Mouse (Mus musculus) hindbrain, embryonic 14.5 days (tissue): ENCODE measurements around the gene Srsf1. TPM values are rescaled to one million over a fixed set of nuclear protein-coding genes. Genes with fewer than 3 reads are reported as not detected.
A peak's percentile ranks its signal among the peaks of the same experiment; 100 is the strongest.

Source experiments
- ATAC-seq: fragments of 200-750 bp; cut with Nextera tagmentation; 2 replicates; pipeline ENCODE4 v1.8.0; 2017; ENCODE audit warnings: moderate number of reproducible peaks, mild to moderate bottlenecking, moderate TSS enrichment, moderate library complexity; ENCODE audit not compliant: low FRiP score
- DNase-seq: peaks from one replicate; pipeline ENCODE4 v3.0.0-alpha.2; 2015; ENCODE audit warnings: low spot score
- H3K27ac ChIP-seq: fragments of 300-500 bp; sonication (generic); 2 replicates; pipeline ENCODE4 v1.5.1; 2014; ENCODE audit warnings: mild to moderate bottlenecking, moderate library complexity
- H3K27me3 ChIP-seq: fragments of 300-500 bp; sonication (generic); 2 replicates; pipeline ENCODE4 v1.6.1; 2014; ENCODE audit warnings: mild to moderate bottlenecking, low read length, mixed read lengths; ENCODE audit not compliant: control insufficient read depth, insufficient read depth
- H3K36me3 ChIP-seq: fragments of 300-500 bp; sonication (generic); replicated peaks from 2 replicates; pipeline ENCODE4 v1.6.1; 2014; ENCODE audit not compliant: control insufficient read depth, insufficient read depth
- H3K4me1 ChIP-seq: fragments of 300-500 bp; sonication (generic); replicated peaks from 2 replicates; pipeline ENCODE4 v1.6.1; 2014; ENCODE audit warnings: antibody characterized with exemption, low read length, mixed read lengths; ENCODE audit not compliant: control insufficient read depth, insufficient read depth
- H3K4me2 ChIP-seq: fragments of 300-500 bp; sonication (generic); replicated peaks from 2 replicates; pipeline ENCODE4 v1.6.1; 2014; ENCODE audit warnings: mild to moderate bottlenecking, moderate library complexity
- H3K4me3 ChIP-seq: fragments of 300-500 bp; sonication (generic); replicated peaks from 2 replicates; pipeline ENCODE4 v1.5.1; 2014; ENCODE audit warnings: mild to moderate bottlenecking, low read length
- H3K9ac ChIP-seq: fragments of 300-500 bp; sonication (generic); 2 replicates; pipeline ENCODE4 v1.6.1; 2014
- H3K9me3 ChIP-seq: fragments of 300-500 bp; sonication (generic); 2 replicates; pipeline ENCODE4 v1.6.1; 2016; ENCODE audit warnings: low read length; ENCODE audit not compliant: control insufficient read depth
- WGBS: fragments of 180-500 bp; shearing (Covaris S2); extraction: QIAGEN DNeasy Blood & Tissue Kit; methylation state at CpG from one replicate; pipeline ENCODE4 v1.1.7; 2014; 5-methylcytosine and 5-hydroxymethylcytosine counted together
- polyA plus RNA-seq: library from polyadenylated mRNA; unstranded; fragments of >200 nt; fragmentation: Nextera tagmentation; extraction: Ambion mirVana; gene quantifications from 2 replicates; pipeline ENCODE4 v1.2.1, GENCODE M21; 2014

The Srsf1 gene
- polyA plus RNA-seq, 1 experiment from 2014 or later, result 252 TPM

- WGBS, result 82% methylated on average over 14 of the region's 14 CpGs
- DNase-seq (no peak), ATAC-seq (no peak)
- H3K36me3 ChIP-seq, result peaks cover 52% of the 10 kb centered on the region
- peaks cover 47% of the 10 kb centered on the region for H3K4me1 ChIP-seq
- H3K4me3 ChIP-seq, result no peak overlapping the region
- H3K9ac ChIP-seq, result no peak overlapping the region
- no peak overlapping the region for H3K27ac ChIP-seq
- H3K4me2 ChIP-seq, result no peak overlapping the region
- no peaks in the 10 kb centered on the region for H3K27me3 ChIP-seq
- H3K9me3 ChIP-seq, result no peaks in the 10 kb centered on the region
Observed at GRCm38 (mm10) chr11:88073343-88073875, 26.2 kb downstream of the Srsf1 start.

DNA sequence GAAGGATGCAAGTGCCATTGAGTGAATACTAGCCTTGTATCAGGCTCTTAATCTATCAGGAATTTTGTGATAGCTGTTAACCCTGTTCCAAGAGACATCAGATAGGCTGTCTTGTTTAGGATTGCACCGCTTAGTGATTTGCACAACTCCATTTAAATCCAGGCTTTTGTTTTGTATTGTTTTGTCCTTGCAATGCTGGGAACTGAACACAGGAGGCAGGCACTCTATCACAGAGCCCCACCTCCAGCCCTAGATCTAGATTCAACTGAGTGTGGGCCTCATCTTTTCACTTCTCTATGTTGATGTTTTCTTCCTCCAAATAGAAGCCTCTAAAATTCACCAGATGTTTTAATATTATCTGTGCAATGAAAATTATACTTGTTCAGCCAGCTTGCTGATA lies 28.5 kb downstream of the Srsf1 start:
- peaks cover 75% of the 10 kb centered on the region for H3K36me3 ChIP-seq
- H3K4me3 ChIP-seq, result no peak overlapping the region
- WGBS, result 19% methylated on average over 1 of the region's 1 CpGs
- H3K27ac ChIP-seq, result no peak overlapping the region
- no peak overlapping the region for H3K9ac ChIP-seq
- ATAC-seq (no peak), DNase-seq (no peak)
- H3K4me1 ChIP-seq, result peaks cover 33% of the 10 kb centered on the region
- H3K4me2 ChIP-seq, result no peak overlapping the region
- no peaks in the 10 kb centered on the region for H3K27me3 ChIP-seq
- no peaks in the 10 kb centered on the region for H3K9me3 ChIP-seq

DNA sequence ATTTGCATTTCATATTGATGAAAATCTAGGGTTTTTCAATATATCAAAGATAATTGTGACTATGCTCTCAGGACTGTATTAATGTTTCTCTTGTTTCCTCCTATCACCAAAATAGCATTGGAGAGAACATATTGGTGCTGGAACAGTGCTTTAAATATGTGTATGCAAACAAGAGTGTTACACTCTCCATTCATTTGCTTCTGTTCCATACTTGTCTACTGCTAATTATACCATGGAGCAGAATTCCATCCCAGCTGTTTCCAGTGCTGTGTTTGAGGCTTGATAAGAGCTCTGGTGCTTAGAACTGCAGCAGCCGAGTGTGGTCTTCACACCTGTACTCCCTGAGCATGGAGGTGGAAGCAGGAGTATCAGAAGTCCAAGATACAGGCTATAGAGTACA lies 29.2 kb downstream of the Srsf1 start:
- H3K27ac ChIP-seq, result no peak overlapping the region
- no peak for ATAC-seq
- WGBS, result 83% methylated on average over 1 of the region's 1 CpGs
- H3K4me1 ChIP-seq, result peaks cover 26% of the 10 kb centered on the region
- H3K4me3 ChIP-seq, result no peak overlapping the region
- no peaks in the 10 kb centered on the region for H3K9me3 ChIP-seq
- H3K27me3 ChIP-seq, result no peaks in the 10 kb centered on the region
- no peak overlapping the region for H3K4me2 ChIP-seq
- H3K36me3 ChIP-seq, result peaks cover 82% of the 10 kb centered on the region
- H3K9ac ChIP-seq, result no peak overlapping the region
- no peak for DNase-seq

DNA sequence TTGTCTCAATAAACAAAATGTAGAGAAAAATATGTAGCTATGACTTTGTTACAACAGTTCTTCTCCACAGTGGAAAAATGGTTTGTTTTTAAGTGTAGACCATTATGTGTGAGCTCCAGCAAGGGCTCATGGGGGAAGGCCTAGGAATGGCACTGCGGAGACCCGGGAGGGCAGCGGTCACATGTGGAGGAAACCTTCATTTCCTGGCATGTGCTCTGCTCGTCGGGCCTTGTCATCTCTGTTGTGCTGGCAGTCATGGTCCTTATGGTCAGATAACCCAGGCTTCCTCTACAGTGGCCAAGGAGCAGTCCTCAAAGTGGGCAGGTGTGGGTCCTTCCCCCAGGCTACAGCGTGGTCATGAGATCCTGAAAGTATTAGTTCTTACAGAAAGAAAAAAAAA lies 36.5 kb downstream of the Srsf1 start:
- WGBS, result 76% methylated on average over 6 of the region's 6 CpGs
- Histone ChIP-seq H3K9ac (no peak overlapping the region), H3K9me3 (no peaks in the 10 kb centered on the region), H3K36me3 (peaks cover 64% of the 10 kb centered on the region), H3K27ac (no peak overlapping the region), H3K27me3 (no peaks in the 10 kb centered on the region), H3K4me2 (no peak overlapping the region), H3K4me3 (no peak overlapping the region), H3K4me1 (peaks cover 16% of the 10 kb centered on the region)
- ATAC-seq (no peak), DNase-seq (no peak)

- peaks cover 16% of the 10 kb centered on the region for H3K4me1 ChIP-seq
- peak overlapping the region; percentile 48 for H3K9ac ChIP-seq
- H3K36me3 ChIP-seq, result peaks cover 31% of the 10 kb centered on the region
- peak overlapping the region; percentile 11 for H3K4me3 ChIP-seq
- H3K27me3 ChIP-seq, result no peaks in the 10 kb centered on the region
- H3K27ac ChIP-seq, result peak overlapping the region; percentile 72
- peak overlapping the region; percentile 58 for H3K4me2 ChIP-seq
- peak; percentile 92 for DNase-seq
- no peaks in the 10 kb centered on the region for H3K9me3 ChIP-seq
- peak; percentile 96 for ATAC-seq
- WGBS, result 6% methylated on average over 25 of the region's 25 CpGs
Observed at GRCm38 (mm10) chr11:88086737-88087627, 39.8 kb downstream of the Srsf1 start.

DNA sequence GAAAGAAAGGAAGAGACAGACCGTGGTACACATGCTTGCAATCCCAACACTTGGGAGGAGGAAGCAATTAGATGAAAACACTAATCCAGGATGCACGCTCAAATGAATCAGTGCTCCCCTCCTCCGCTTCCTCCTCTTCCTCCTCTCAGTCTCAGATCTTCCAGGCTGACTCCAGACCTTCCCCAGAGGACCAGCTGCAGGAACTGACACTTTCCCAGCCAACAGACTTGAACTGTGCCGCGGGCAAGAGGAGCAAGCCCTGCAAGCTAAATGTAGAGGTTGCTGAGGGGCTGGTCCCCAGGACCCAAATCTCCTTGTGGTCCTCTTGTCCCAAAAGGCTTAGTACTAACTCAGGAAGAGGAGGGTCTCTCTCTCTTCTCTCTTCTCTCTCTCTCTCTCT lies 42.0 kb downstream of the Srsf1 start:
- Histone ChIP-seq H3K9me3 (no peaks in the 10 kb centered on the region), H3K4me3 (no peak overlapping the region), H3K9ac (no peak overlapping the region), H3K36me3 (peaks cover 12% of the 10 kb centered on the region; the same call in 1 of the 2 replicates), H3K4me1 (peaks cover 16% of the 10 kb centered on the region), H3K27me3 (no peaks in the 10 kb centered on the region), H3K4me2 (no peak overlapping the region), H3K27ac (no peak overlapping the region)
- DNase-seq (no peak), ATAC-seq (no peak)
- 64% methylated on average over 5 of the region's 5 CpGs for WGBS

DNA sequence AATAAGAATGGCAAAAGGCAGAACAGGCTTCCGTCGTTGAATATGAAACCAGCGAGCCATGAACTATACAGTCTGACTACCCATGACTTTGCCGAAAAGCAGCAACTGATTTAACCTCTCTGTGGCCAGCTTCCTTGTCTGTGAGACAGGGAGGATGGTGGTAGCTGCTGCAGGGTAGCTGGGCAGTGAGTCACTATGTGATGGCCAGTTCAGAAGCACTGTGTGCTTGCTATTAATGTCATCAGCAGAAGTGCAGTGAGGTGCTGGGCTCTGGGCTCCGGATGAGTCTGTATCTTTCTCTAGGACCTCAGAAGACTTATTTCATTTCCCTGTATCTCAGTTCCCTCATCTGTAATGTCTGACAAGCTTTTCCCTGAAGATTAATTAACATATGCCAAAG lies 43.1 kb downstream of the Srsf1 start:
- H3K4me1 ChIP-seq, result peaks cover 16% of the 10 kb centered on the region
- no peak for DNase-seq
- no peak overlapping the region for H3K4me3 ChIP-seq
- ATAC-seq, result no peak
- H3K9me3 ChIP-seq, result no peaks in the 10 kb centered on the region
- no peaks in the 10 kb centered on the region for H3K27me3 ChIP-seq
- no peak overlapping the region for H3K9ac ChIP-seq
- 76% methylated on average over 5 of the region's 5 CpGs for WGBS
- no peak overlapping the region for H3K4me2 ChIP-seq
- no peak overlapping the region for H3K27ac ChIP-seq
- peaks cover 4% of the 10 kb centered on the region; the same call in 1 of the 2 replicates for H3K36me3 ChIP-seq

- Histone ChIP-seq H3K36me3 (no peaks in the 10 kb centered on the region), H3K4me1 (peaks cover 8% of the 10 kb centered on the region; the same call in 1 of the 2 replicates), H3K27me3 (no peaks in the 10 kb centered on the region), H3K9ac (no peak overlapping the region), H3K4me2 (no peak overlapping the region), H3K4me3 (no peak overlapping the region), H3K27ac (no peak overlapping the region), H3K9me3 (no peaks in the 10 kb centered on the region)
- 82% methylated on average over 1 of the region's 1 CpGs for WGBS
- DNase-seq, result no peak
- ATAC-seq, result no peak
Observed at GRCm38 (mm10) chr11:88091949-88092348, 44.8 kb downstream of the Srsf1 start.

DNA sequence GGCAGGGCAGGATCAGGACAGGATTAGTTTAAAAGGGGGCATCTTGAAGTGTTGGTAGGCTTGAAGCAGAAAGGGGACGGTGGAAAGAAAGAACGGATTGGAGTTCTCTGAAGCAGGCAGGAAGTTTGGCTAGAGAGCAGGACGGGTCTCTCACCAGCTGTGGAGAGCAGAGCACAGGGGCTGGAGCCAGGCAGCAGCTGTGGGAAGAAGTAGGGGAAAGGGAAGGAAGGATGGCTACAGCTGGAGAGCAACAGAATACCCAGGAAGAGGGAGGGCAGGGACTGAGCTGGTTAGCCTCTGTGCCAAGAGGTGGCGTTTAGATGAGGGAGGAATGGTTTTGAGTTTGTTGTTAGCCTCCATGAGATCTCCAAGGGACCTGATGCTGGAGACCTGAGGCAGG lies 50.0 kb downstream of the Srsf1 start:
- ATAC-seq (no peak), DNase-seq (no peak)
- H3K4me2 ChIP-seq, result peak overlapping the region; percentile 78

More for the DNA sequence above, 50.0 kb downstream of the Srsf1 start:
- 30% methylated on average over 4 of the region's 4 CpGs for WGBS
- Histone ChIP-seq H3K36me3 (no peaks in the 10 kb centered on the region), H3K4me3 (no peak overlapping the region), H3K4me1 (peaks cover 33% of the 10 kb centered on the region), H3K27ac (no peak overlapping the region), H3K27me3 (no peaks in the 10 kb centered on the region), H3K9me3 (no peaks in the 10 kb centered on the region), H3K9ac (no peak overlapping the region; the same call in 1 of the 2 replicates)
